Mouse (Mus musculus) CH12.LX (cell line): ENCODE results near the gene Abca7.

Experiments
- CTCF ChIP-seq, 2 experiments: IDR thresholded peaks in 1 of 2; conservative IDR thresholded peaks in 1 of 2; 2 replicates each; pipeline ENCODE4 v1.5.1; 2011 to 2012; ENCODE audit warnings: low read depth in 2 of 2, low read length in 2 of 2, improper control_type of control experiment in 1 of 2, inconsistent platforms in 1 of 2, mild to moderate bottlenecking in 1 of 2, moderate library complexity in 1 of 2
- MAX ChIP-seq: IDR thresholded peaks from 2 replicates; pipeline ENCODE4 v1.6.1; 2011; ENCODE audit warnings: low read length, improper control_type of control experiment
- POLR2AphosphoS2 ChIP-seq: IDR thresholded peaks from 2 replicates; pipeline ENCODE4 v1.6.1; 2011; ENCODE audit warnings: low read depth, low read length, improper control_type of control experiment
- USF1 ChIP-seq: IDR thresholded peaks from 2 replicates; pipeline ENCODE4 v1.6.1; 2014; ENCODE audit warnings: low read depth, mild to moderate bottlenecking, inconsistent platforms, low read length, improper control_type of control experiment

DNA sequence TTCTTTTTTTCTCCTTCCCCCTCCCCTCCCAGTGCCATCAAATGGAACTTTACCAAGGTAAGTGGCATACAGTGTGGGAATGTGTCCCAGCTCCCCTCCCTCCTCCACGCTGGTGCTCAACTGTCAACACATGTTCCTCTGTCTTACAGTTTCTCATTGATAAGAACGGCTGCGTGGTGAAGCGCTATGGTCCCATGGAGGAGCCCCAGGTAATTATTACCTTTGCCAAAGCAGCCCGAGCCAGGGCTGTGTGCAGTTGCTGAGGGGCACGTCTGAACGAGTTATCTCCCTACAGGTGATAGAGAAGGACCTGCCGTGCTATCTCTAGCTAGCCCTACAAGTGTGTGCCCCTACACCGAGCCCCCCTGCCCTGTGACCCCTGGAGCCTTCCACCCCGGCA, 59.6 kb downstream of the Abca7 start:
- TF ChIP-seq MAX (no peak), CTCF (conservative IDR thresholded peaks at IDR 0.05 in 1 of 2, IDR thresholded peaks at IDR 0.05 in 1 of 2; ENCODE audit: low read depth in 2 of 2, low read length in 2 of 2) (no peak), USF1 (no peak), POLR2AphosphoS2 (no peak)
